Mouse (Mus musculus) adrenal gland, postnatal 25 days (tissue): ENCODE data around the gene Shisa5. TPM values are rescaled to one million over a fixed set of nuclear protein-coding genes. Genes with fewer than 3 reads are reported as not detected.

Source experiments
- DNase-seq: peaks from one replicate; pipeline ENCODE4 v3.0.0; 2021; ENCODE audit warnings: mixed read lengths
- total RNA-seq: library from RNA; stranded (reverse); gene quantifications from 2 replicates; pipeline ENCODE4 v1.2.3, GENCODE M21; 2021

Gene Shisa5
- total RNA-seq, 1 experiment from 2014 or later = 119 TPM

DNA sequence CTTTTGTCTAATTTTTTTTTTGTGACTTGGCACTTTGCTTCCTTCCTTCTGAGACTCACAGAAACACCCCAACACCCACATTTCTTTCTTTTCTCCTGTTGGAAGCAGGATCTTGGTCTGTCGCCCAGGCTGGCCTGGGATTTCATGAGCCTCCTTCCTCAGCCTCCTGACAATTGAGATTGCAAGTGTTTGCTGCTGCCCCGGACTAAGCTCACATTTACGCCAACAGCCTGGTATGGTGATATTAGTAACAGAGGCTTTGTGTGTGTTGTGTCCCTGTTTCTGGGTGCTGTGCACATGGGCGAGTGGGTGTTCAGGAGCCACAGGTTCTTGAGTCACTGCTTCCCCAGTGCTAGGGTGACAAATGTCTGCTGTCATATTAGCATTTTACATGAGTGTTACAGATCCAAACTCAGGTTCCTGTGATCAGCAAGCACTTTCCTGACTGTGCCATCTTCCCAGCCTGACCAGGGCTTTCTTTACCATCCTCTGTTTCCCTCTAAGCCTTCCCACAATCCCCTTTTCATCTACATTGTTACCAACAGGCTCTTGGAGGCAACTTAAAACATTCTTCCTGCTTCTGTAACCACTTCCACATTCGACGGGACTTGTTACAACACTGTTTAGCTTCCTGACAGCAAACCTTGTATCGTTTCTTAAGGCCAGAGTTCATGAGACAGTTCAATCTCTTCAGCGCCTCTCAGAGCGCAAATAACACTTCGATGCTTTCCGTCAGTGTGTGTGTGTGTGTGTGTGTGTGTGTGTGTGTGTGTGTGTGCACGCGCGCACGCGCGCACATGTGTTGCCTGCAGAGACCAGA, 15.3 kb upstream of the Shisa5 start:
- no peak for DNase-seq

DNA sequence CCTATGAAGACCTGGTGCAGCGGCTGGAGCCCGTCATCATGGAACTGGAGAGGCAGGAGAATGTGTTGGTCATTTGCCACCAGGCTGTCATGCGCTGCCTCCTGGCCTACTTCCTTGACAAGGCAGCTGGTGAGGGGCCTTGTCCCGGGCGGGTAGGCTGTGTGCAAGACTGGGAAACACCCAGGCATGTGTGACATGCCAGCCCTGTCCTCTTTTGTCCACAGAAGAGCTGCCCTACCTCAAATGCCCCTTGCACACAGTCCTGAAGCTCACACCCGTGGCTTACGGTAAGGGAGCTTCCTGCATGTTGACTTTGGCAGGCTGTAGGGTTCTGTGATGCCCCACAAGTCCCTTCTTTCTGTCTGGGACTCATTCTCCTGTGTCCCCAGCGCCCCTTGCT, 10.8 kb upstream of the Shisa5 start:
- no peak for DNase-seq

DNA sequence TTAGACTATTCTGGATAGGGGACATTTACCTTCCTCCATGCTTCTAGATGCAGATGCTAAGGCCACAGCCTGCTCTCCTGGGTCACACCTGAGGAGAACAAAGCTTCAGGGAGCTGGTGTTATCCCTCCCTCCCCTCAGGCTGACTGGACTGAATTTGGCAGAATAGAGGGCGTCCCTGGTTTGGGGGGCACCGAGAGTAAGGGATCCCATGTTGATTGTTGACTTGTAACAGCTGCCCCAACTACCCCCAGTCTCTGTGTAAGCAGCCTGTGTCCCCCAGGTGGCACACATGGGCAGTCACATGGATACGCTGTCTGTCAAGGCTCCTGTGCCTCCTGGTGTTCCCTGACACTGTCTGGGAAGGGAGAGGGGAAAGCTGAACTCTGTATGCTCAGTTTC, 9.9 kb upstream of the Shisa5 start:
- DNase-seq = no peak

DNA sequence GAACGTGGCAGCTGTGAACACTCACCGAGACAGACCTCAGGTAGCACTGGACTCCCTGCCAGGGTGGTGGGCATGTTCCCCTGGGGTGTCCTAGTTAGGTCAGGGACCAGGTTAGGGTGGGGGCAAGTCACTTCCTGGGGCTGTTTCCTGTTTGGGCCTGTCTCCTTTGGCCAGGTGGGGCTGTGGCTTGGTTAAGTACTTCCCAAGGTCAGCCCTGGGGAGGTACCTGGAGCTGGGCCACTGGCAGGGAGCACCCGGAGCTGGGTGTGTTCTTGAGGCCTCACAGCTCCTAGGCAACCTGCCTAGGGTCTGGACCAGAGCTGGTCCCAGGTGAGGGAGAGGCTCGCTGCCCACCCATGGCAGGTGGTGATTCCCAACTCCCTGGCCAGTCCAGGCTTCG, 9.4 kb upstream of the Shisa5 start:
- no peak for DNase-seq

DNA sequence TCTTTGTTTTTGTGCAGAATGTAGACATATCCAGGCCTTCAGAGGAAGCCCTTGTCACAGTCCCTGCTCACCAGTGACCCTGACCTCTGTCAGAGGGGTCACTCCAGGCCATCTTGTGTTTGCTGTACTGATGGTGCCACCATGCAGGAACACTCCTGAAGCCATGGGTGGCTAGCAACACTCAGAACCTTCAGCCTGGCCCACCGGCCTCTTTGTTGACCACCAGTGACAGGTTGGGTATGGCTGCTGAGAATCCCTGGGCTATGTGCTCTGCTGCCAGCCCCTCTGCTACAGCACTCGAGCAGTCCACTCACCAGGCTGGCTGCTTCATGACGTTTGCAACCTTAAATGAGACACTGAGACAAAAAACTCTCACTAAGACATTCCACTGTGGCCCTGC, 8.1 kb upstream of the Shisa5 start:
- no peak for DNase-seq

DNA sequence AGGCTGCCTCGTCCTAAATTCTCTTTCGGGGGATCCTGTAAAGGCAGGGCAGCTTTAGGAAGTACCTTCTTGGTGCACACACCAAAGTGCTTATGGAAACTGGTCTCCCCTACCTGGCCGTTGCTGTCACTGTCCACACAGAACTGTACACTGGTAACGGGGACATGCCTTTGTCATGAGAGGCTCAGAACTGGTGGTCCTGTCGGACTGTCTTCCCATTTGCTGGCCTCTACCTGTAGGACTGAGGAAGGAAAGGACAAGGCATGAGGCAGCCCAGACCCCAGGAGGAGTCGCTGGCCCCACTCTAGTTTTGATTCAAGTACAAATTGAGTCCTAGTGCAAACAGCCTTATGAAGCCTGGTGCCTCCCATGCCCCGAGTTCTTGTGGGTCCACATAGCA, 7.4 kb upstream of the Shisa5 start:
- no peak for DNase-seq

DNA sequence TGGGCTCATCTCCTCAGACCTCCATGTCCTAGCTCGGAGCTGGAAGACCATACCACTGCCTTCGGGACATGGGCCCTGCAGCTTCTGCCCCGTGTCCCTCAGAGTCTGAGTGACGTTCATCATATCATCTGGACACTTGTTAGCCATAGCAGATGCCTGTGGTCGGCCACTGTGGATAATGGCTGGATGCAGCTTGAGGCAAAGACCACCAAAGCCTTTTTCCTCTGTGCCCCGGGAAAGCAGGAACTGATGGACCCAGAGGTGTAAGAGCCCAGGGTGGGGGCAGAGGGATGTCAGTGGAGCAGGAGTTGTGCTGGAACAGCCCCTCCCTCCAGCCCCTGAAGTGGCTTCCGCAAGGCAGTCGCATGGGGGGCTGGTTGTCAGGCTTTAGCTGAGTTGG, 6.7 kb upstream of the Shisa5 start:
- DNase-seq = no peak

DNA sequence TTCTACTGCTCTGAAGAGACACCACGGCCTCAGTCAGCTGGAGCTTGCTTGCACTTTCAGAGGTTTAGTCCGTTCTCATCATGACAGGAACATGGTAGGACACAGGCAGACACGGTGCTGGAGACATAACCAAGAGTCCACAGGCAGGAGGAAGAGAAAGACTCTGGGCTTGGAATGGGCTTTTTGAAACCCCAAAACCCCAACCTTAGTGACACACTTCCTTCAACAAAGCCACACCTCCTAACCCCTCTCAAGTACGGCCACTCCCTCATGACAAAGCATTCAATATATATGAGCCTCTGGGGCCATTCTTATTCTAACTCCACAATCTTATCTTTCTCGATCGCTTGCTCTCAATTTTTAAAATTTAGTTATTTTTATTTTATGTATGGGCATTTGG, 5.9 kb upstream of the Shisa5 start:
- no peak for DNase-seq

DNA sequence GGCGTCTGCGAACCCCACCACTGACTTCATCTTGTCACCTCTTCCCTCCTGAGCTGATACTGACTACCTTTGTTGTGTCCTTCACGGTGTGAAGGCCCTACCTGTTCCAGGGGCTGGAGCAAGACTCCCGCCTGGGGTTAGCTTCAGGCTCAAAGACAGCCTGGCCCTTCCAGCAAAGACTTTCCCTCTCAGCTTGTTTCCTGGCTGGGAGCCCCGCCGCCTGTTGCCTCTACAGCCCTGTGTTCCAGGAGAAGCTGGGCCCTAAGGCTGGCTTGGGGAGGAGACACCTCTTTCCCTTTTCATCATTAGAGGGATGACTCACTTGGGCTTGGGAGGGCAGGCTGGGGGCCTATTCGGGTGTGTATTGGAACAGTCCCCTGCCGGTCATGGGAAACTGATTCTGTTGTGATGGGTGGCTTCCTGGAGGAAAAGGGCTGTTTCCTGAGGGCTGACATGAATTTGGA, 568 bp downstream of the Shisa5 start:
- peak; percentile 51 for DNase-seq

DNA sequence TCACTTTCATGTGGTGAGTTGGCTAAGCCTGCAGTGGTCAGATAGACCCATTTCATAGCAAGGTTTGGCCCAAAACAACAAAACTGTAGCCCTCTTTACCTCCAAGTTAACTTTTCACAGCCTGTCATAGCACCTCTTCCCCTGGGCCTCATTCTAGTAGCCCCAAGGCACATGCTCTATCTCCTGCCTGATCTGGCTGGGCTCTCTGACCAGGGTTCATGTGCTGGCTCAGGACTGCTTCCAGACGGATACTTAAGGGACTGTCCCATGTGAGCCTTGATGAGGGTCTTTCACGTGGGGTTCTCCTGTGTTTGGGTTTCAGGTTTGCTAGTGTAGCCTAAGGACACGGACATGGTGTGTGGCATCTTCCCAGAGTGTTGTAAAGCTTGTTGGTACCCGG, 1.3 kb downstream of the Shisa5 start:
- no peak for DNase-seq

DNA sequence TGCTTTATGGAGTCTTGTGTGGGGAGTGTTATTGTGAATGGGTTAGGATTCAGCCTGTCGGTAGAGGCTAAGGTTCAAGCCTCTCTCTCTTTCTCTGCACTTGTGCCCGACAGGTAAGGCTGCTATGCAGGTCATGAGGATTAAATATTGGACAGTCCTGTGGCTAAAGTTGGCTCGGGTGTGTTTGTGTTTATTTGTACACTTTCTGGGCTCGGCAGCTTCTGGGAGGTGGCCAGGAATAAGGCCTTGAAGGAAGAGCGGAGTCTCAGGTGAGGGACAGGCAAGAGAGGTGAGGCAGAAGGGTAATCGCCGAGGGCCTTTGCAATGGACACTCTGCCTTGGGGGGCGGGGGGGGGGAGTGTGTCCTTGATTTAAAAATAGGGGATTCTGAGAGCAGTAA, 1.9 kb downstream of the Shisa5 start:
- no peak for DNase-seq

DNA sequence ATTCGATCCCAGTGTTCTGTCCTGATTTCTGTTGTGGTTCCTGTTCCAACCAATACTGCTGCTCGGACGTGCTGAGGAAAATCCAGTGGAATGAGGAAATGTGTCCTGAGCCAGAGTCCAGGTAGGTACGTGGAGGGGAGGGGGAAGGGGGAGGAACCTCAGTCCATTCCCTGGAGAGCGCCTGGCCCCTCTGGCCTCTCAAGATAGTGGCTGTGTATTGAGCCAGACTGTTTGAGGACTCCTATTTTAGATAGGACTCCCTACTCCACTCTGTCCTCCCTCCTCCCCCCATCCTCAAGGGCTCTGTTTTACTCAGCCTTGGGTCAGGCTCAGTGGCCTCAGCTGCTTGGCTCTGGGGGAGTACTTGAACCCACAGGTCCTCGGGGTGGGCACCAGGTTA, 2.5 kb downstream of the Shisa5 start:
- no peak for DNase-seq

DNA sequence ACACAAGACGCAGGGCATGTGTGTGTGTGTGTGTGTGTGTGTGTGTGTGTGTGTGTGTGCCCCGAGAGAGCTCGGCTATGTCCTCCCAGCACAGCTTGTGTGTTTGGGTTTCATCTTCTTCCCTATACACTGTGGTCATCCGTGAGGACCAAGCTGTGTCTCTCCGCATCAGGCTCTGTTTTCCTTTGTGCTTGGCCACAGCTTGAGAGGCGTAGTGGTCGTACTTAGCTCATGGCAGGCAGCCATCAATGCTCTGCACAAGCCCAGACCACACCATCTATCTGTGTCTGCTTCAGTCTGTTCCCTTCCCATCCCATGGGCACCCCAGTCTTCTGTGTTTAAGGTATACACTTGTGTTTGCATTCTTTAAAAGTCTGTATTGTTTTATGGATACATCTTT, 3.0 kb downstream of the Shisa5 start:
- no peak for DNase-seq

DNA sequence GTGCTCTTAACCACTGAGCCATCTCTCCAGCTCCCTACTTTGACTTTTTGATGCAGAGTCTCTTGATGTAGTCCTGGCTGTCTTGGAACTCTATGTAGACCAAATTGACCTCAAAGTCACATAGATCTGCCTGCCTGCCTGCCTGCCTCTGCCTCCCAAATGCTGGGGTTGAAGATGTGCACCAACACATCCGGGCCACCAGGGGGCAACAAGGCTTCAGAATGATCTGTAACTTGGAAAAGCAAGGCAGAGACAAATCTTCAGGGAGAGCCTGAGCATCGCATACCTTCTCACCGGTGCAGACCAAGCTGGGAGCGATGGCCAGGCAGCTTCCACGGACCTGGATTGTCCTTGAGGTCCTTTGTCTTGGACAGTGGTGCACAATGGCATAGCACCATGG, 7.9 kb downstream of the Shisa5 start:
- DNase-seq = peak; percentile 60

DNA sequence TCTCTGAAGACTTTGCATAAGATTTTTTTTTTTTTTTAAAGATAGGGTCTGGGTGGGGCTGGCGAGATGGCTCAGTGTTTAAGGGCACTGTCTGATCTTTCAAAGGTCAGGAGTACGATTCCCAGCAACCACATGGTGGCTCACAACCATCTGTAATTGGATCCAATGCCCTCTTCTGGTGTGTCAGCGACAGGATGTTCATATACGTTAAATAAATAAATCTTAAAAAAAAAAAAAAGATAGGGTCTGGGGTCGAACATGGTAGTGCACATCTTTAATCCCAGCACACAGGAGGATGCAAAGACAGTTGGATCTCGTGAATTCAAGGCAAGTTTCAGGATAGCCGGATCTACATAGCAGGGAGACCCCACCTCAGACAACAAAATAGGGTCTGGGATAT, 11.0 kb downstream of the Shisa5 start:
- DNase-seq = no peak

DNA sequence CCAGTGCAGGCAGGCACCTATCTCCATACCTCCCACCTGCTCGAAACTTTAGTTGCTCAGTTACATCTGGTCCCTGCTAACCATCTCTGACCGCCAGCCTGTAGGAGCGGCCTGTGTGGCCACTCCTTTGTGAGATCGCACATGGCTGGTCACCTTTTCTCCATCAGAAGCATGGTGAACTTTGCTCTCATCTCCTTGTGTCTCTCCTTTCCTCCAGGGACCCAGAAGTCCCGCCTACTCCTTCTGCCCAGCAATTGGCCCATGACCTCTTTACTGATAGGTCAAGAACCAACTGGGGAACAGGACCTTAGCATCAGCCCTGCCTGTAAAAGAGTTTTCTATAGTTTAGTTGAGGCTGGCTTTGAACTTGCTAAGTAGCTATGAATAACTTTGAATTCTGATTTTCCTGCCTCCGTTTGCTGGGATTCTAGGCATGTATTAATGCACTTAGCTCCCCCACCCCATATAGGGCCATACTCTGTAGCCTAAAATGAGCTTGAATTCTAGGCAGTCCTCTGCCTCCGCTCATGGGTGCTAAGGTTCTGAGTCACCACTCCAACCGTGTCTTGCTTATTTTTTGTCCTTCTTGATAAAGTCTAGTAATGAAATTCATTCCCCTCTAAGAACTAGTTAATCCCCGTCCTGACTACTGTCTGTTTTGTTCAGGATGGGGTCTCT, 11.8 kb downstream of the Shisa5 start:
- no peak for DNase-seq

DNA sequence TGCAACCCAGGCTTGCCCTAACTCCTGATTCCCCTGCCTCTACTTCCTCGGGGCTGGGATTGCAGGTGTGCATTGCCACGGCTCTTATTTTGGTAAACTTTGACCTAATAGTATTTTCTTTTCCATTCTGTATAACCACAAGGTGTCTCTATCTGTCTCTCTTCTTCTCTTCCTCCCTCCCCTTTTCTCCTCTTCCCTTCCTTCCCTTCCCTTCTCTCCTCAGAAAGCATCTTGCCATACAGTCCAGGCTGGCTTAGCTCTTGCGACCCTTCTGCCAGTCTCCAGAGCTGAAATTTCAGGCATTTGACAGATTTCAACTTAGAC, 12.3 kb downstream of the Shisa5 start:
- no peak for DNase-seq

DNA sequence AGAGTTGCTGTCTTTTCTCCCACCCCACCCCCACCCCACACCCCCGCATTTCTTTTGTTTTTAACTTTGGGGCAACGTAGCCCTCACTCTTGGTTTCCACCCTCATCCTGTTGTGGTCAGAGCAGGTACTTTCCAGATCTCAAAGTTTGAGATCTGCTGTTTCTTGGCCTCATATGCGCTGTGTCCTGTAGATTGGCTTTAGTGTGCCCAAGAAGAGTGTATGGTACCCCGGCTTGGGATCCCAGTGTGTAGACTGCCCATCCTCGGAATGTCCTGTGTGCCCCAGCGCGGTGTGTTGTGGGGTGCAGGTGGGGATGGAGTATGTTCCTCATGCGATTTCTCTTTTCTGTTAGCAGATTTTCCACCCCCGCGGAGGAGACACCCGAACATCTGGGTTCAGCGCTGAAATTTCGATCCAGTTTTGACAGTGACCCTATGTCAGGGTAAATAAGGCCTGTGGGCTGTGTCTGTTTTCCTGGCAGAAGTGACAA, 12.7 kb downstream of the Shisa5 start:
- DNase-seq = no peak

DNA sequence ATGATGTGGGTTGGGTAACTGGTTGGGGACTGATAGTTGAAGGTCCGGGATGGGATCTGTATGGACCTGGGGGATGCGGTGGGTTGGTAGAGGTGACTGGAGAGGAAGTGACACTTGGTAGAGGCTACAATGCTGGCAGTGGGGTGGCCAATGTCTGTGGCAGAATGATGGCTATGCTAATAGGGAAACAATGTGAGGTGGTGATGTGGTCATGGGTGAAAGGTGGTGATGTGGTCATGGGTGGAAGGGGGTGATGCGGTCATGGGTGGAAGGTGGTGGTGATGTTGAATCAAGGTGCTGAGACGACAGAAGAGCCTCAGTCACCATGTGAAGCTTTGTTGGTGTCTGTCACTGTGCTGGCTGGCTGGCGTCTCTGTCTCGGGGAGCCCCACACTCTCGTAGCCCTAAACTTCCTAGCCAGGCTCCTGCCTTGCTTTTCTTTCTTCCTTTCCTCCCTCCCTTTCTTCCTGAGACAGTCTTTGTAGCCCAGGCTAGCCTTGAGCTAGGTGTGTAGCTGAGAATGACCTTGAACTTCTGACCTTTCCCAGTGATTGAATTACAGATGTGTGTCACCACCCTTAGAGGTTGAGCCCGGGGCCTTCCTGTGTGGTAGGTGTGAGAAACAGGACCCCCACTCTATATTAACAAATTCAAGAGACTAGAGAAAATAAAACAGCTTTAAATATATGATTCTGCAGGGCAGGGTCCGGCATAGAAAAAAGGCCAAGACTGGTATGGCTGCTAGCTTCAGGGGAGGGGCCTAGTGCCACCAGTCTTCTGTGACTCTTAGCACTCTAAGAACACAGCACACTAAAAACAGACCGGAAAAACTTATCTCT, 13.5 kb downstream of the Shisa5 start:
- DNase-seq = no peak

DNA sequence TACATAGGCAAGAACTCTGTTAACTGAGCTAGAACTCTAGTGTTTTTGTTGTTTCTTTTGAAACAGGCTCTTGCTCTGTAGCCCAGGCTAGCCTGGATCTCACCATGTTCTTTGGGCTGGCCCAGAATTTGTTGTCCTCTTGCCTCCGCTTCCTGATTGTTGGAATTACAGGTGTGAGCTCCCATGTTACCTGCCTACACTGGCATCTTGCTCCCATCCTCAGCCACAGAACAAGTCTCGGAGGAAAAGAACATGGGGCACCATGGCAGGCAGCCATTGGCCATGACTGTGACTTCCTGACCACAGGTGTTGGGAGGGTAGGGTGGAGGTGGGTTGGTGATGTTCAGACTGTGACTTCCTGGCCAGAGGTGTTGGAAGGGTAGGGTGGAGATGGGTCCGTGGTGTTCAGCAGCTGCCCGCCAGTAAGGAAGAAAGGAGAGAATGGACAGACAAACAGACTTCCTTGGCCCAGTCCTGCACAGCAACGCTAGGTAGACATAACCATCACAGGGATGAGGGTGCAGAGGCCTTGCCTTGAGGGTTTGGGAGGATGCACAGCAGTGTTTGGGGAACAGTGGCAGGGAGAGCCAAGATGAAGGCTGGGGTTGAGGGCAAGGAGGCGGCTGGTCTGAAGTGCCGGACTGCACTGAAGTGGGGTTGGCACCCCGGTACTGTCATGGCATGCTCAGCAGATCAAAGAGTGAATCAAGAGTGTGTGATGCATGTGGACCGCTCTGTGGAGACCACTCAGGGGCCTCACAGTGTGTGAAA, 14.3 kb downstream of the Shisa5 start:
- no peak for DNase-seq

DNA sequence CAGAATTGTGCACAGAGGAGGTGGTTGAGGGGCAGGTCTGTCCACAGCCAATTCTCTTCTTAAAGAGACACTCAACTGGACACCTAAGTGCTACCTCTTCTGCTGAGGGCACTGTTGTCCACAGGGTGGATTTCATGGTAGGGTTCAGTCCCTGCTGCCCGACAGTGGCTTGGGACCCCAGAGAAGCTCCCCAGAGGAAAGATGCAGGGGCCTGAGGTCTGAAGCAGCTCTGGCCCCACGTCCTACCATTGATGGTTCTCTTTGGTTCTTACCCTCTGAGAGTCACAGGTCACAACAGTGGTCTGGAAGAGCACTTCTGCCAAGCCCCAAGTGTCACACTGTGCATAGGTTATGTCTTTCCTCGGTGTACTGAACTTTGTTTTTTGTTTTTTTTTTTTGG, 15.0 kb downstream of the Shisa5 start:
- DNase-seq = no peak

DNA sequence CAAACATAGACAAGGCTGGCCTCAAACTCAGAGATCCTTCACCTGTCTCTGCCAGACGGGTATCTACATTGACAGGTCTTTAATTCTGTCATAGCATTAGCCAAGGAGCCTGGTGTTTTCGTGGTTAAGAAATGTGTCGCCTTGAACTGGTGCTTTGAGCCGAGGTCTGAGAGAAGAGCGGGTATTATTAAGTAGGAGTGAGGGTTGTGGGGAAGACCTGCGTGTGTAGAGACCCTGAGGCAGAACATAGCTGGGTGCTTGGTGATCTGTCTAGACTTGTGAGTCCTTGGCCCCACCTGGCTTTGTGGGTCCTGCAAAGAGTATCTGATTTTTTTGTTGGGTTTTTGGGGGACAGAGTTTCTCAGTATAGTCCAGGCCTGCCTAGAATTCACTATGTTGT, 15.5 kb downstream of the Shisa5 start:
- DNase-seq = no peak
